Mouse (Mus musculus): ENCODE measurements at regions not wholly inside any gene's neighbourhood (a gene's known extent, or its start where the extent isn't known, plus 50 kb on each side); places are given as distances from the start of the nearest gene placed in this dataset.

- peak; percentile 40 for DNase-seq (ENCODE audit: low spot score)
Observed at GRCm38 (mm10) chr10:87432306-87432705, 61.2 kb downstream of the Ascl1 start.

- DNase-seq (ENCODE audit: low spot score): peak; percentile 35
Observed at GRCm38 (mm10) chr10:87419940-87420385, 73.5 kb downstream of the Ascl1 start.

GRCm38 (mm10) chr10:87419245-87419939 lies 74.1 kb downstream of the Ascl1 start:
- DNase-seq (ENCODE audit: low spot score): peak; percentile 33

DNA sequence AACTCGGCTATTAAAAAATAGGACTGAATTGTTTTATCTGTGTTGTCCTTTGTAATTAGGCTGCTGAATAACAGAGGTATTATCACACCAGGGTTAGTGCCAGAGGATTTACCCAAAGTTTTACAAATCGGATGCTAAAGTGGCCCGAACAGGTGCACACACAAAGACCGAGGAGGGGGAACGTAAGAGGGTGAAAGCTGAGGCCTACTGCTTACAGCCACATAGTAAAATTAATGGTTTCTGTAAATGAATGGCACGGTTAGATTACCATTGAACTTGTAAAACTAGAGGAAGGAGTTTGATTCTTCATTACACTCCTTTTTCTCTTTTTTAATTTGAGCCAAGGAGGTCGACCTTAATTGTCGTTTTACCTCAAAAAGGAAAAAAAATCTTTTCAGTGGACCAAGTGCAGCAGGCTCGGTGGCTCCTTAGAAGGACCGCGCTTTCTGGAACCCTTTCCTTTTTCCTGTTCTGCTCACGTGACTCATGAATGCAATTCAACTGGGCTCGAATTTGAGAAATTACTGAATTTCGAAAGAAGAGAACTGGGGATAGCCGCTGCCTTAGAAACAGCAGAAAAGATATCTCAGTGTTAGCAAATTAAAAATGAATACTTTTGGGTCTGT lies 99.1 kb downstream of the Ascl1 start:
- DNase-seq (ENCODE audit: low spot score): no peak

DNA sequence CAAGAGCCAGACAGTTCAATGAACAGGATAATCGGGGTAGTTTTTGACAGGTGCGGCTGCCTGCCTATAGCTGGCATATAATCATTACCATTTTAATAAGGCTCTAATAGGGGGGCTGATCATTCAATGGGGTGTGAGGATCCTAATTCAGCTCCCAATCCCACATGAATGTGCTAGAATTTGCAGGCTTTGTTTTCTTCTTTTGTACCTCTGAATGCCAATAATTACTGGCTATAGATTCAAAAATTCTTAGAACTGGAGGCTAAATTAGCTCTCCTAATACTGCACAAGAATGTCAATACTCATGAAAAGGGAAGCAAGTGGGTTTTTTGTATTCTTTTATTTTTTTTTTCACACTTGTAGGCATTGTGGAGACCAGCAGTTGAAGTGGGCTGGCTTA lies 104.3 kb downstream of the Ascl1 start:
- DNase-seq (ENCODE audit: low spot score): no peak

DNA sequence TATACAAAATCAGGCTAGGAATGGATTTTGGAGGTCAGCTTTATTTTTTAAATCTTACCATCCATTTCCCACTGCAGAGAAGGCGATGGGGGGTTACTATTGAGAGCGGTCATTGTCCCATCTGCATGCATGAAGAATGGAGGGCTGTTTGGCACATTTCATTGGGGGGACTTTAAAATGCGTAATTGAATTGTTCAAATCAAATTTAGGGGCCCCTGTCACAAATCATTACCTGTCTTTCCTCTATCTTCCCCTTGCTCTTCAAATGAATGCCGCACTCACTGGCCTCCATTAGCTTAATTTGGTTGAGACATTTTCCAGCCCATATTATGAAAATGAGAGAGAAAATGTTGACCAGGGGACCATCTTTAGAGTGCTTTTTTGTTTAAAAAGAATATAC lies 108.2 kb downstream of the Ascl1 start:
- peak; percentile 57 for DNase-seq (ENCODE audit: low spot score)

- peak; percentile 92 for DNase-seq (ENCODE audit: low spot score)
Observed at GRCm38 (mm10) chr10:87384606-87385206, 108.8 kb downstream of the Ascl1 start.

DNA sequence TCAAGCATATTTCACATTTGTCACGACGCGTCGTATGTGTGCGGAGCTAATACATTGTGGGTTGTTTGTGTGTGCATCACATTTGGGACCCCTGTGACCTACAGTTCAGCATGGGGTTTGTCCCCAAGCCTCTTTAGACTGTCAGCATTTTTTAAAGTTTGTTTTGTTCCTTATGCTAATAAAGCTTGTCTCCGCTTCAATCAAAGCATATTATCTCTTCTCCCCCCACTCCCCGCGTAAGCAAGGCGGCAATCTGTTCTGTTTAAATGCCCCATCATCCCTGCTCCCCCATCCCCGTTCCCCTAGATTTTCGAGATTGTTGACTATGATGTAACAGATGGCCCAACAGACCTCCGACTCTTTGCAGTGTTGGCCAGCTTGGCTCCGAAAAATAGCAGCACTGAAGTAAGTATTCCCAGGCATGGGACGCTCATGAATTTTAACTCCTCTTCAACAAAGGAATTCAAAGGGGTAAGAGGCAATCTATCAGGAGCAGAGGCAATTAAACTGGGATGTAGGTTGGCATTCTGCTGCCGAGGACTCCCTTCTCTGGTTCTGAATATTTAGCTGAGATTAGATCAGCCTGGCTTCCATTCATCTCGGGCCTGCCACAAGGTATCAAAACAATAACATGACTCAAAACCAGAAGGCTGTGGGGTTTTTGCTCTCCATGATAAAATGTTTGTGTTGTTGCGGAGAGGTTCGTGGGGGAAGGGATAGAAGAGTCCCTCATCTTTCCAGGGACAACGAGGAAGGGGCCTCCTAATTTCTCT lies 141.9 kb downstream of the Ascl1 start:
- DNase-seq (ENCODE audit: low spot score): peak; percentile 33

DNA sequence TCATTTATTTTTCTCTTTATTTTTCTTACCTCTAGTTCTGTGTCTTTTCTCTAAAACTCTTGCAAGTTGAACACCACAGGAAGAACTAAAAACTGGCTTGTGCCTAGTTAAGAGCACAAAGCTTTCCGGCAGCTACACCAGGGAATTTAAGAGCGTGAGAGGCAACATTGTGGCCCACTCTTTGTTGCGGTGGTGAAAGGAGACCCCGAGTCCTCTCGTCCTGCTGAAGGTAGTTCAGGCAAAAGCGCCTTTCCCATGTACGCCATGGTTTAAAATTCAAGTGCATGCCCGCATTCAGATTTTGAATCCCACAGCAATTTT lies 142.4 kb downstream of the Ascl1 start:
- no peak for DNase-seq (ENCODE audit: low spot score)

- no peak for DNase-seq (ENCODE audit: low spot score)
Observed at GRCm38 (mm10) chr10:87335176-87335575, 158.3 kb downstream of the Ascl1 start.

- DNase-seq (ENCODE audit: low spot score): no peak
Observed at GRCm38 (mm10) chr10:87333311-87333710, 160.1 kb downstream of the Ascl1 start.

GRCm38 (mm10) chr10:87329471-87329870 lies 164.0 kb downstream of the Ascl1 start:
- DNase-seq (ENCODE audit: low spot score): no peak

GRCm38 (mm10) chr10:87325769-87326168 lies 167.7 kb downstream of the Ascl1 start:
- DNase-seq (ENCODE audit: low spot score): peak; percentile 43

DNA sequence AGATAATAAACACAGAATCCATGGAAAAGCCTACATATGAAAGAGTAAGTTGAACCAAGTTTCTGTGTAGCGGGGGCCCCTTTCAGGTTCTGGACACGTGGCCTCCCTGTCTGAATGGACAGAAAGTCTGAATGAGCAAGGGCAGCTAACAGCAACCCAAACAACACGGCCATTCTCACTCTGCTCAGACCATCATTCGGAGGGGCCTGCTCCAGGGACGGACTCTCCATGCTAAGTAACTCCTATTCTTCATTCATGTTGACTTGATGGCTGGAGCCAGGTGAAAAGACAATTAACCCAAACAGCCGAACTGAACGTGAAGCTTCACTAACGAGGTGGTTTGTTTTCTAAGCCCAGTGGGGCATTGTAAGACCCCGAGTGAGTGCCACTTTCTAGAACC lies 168.3 kb downstream of the Ascl1 start:
- DNase-seq (ENCODE audit: low spot score): no peak

GRCm38 (mm10) chr10:87309601-87310062 lies 183.8 kb downstream of the Ascl1 start:
- DNase-seq (ENCODE audit: low spot score): peak; percentile 41

DNA sequence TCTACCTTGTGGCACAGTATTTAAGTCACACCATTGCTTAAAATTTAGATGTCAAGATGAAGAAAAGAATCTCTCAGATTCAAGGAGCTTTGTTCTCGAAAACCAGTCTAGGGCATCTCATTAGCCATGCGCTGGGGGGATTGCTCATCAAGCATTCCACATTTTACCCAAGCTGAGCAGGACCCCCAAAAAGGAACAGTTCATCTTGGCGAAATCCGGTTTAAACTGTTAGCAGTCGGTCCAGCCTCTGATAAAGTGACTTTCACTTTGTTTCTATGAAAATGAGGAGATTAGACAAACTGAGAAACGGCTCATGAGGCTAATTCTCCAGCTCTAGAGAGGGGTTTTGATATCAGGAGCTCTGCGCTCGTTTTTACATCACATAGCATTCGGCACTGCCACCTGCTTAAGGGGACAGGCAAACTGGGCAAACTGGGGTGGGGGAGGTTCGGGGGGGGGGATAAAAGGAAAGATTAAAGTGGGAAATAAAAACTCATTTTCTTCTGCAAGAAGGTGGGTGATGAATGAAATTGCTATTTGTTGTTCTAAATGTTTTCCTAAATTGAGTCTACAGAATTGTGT lies 184.6 kb downstream of the Ascl1 start:
- no peak for DNase-seq (ENCODE audit: low spot score)

GRCm38 (mm10) chr10:87297166-87297565 lies 196.3 kb downstream of the Ascl1 start:
- peak; percentile 47 for DNase-seq (ENCODE audit: low spot score)

DNA sequence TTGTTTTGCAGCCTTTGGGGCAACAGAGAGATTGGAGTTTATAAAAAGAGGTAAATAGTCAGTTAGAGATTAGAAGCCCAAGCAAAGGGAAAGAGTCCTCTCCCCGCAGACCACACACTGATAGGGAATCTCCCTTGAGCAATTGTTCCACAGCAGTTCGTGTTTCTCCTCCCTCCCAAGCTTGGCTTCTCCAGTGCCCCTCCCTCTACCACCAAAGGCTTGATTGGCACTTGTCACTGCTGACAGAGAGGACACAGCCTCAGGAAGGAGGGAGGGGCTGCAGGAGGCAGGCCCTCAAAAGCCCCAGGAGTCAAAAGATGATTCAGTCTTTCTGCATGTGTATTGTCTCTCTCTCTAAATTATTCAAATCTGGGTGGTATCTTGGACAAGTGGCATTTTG lies 200.1 kb downstream of the Ascl1 start:
- DNase-seq (ENCODE audit: low spot score): peak; percentile 30

DNA sequence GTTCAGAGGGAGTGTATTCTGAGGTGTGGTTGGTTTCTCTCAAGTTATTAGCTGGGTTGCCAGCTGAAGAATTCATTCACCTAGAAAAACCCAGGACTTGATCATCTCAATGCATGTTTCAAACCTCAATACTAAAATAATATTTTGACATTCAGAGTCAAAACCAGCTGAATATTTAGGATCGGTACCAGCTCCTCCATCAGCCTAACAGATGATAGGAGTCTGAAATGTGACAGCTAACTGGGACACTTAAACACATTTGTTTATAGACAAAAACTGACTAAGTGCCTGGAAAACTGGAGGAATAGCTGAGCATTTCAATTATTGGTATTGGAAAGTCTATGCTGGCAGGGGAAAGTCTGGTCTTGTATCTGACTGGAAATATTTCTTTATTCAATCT lies 206.6 kb downstream of the Ascl1 start:
- no peak for DNase-seq (ENCODE audit: low spot score)

DNA sequence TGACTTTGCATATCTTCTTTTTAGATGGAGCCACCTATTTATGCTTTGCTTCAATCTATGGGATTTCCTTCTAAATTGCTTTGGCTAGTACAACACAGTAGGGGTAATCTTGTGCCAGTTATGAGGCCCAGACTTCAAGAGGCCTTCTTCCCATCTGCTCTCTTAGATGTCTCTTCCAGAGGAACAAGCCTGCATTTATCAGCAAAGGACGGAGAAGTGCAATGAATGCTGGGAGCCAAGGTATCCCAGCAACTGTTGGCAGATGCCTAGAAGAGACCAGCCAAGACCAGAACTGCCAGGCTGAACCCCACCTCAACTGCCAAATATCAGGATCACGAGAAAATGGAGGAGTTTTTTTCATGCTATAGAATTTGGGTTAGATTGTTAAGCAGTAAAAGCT lies 209.2 kb downstream of the Ascl1 start:
- DNase-seq (ENCODE audit: low spot score): no peak
